Mouse (Mus musculus): ENCODE measurements at regions not wholly inside any gene's neighbourhood (a gene's known extent, or its start where the extent isn't known, plus 50 kb on each side); places are given as distances from the start of the nearest gene placed in this dataset.
"Not testable (repeated sequence)": the region's sequence is repeated elsewhere in the genome, so short reads cannot be mapped to it uniquely, and the experiment has no call there.

DNA sequence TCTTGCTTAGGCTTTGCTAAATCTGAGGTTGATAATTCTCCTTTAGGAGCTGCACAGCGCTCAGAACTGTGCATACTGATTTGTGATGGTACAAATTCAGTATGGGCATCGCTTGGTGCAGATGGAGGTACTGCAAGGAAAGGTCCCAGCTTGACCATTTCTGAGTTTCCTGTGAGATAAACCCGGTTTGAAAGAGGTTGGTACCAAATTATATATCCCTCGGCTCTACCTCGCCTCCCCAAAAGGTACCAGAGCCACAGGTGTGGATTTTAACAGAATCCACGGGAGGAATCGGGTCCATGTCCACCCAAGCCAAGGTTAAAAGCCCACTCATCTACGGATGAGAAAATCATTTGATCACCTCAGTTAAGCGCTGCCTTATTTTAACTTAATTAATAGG, 172.5 kb upstream of the Zfp808 start:
- DNase-seq (ENCODE audit: low read depth, low spot score): not testable (repeated sequence)

DNA sequence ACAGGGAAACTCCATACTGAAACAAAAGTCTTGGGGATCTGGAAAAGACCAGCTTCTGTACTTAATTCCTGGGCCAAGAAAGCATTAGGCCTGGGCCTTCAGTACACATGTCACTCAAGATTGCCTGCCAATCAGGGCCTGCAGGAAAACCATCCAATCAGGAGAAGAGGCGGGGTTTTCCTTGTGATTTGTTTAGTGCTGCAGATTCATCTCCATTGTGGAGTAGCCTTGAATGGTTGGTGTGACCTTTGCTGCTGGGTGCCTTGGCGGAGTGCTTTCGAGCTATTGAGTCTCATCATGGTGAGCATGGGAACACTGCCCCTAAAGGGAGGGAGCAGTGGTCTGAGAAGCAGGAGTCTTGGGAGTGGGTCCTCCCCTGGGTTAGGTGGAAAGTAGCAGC, 150.8 kb upstream of the Zfp808 start:
- DNase-seq (ENCODE audit: low read depth, low spot score): not testable (repeated sequence)

DNA sequence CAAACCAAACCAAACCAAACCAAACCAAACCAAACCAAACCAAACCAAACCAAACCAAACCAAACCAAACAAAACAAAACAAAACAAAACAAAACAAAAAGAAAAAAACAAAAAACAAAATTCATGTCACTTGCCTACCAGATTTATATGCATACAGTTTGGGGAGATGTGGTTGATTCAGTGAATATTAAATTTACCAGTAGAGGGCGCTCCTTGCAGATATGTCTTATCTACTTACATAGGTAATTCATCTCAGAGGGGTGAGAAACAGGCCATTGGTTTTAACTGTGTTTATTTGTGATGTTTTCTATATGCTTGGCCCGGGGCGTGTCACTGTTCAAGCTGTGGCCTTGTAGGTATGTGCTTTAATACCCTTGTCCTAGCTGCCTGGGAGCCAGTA, 133.2 kb upstream of the Zfp808 start:
- DNase-seq (ENCODE audit: low read depth, low spot score): not testable (repeated sequence)

DNA sequence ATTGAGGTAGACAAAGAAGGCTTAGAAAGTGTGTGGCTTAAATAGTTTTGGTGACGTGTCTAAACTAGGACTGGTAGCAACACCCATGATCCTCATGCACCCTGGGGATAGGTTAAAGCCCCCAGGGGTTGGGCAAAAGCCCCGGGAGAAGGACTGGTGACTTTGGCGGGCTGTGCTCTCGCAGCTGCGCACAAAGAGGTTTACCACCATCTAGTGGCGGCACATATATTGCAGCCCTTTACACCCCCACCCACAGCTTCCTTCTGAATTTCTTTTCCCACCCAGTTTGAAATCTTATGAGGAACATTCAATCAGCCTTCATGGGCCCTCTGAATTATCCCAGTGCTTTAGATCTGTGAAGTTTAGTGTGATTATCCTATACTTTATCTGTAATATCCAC, 130.9 kb upstream of the Zfp808 start:
- not testable (repeated sequence) for DNase-seq (ENCODE audit: low read depth, low spot score)

DNA sequence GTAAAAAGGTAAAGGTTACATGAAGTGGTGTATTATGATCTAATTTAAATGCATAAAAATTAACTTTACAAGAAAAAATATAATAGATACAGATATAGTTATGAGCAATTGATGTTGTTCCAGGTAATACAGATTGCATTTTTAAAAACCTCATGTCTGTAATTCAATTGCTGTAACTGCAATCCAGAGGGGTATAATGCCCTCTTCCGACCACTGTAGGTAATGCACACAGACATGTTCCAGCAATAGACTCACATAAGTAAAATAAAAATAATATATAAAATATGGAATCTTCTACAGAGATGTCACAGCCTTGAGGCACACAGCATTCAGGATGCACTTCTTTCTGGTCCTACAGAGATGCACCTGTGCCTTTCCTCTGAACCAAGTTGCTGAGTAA, 122.4 kb upstream of the Zfp808 start:
- DNase-seq (ENCODE audit: low read depth, low spot score): not testable (repeated sequence)

GRCm38 (mm10) chr13:62015424-62016167, 114.1 kb upstream of the Zfp808 start:
- DNase-seq (ENCODE audit: low read depth, low spot score): peak; percentile 53

DNA sequence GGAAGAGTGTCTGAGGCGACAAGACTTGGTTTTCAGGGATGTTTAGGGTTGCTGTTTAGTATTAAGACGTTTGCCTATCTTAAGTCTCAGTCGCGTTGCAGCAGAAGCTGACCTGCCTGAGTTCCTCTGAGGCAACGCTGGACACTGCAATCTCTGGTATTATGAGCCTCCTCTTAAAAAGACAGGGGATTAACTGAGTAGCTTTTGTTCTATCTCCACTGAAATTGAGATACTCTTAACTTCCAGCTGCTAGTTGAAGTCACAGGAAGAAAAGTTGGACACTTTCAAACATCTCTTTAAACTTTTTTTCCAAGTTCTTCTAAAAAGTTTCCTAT, 113.6 kb upstream of the Zfp808 start:
- DNase-seq (ENCODE audit: low read depth, low spot score): not testable (repeated sequence)

GRCm38 (mm10) chr13:62037646-62038045, 92.0 kb upstream of the Zfp808 start:
- not testable (repeated sequence) for DNase-seq (ENCODE audit: low read depth, low spot score)

GRCm38 (mm10) chr13:62077951-62078671, 51.6 kb upstream of the Zfp808 start:
- DNase-seq (ENCODE audit: low read depth, low spot score): not testable (repeated sequence)

DNA sequence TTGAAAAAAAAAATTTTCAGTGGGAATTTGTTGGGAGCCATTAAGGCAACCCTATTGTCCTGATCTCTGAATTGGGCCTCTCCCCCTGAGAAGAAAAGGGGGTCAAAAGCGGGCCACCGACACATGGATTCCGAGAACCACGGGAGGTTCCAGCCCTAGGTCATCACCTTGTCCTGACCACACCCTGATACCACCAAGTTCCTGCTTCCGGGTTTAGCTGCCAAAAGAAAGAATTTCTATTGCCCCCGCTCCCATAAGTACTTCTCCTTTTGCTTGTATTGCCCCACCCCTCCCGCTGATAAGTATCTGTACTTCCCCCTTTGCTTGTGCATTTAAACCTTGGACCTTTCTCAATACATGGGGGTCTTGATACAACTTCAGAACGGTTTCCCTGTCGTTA, 50.8 kb upstream of the Zfp808 start:
- DNase-seq (ENCODE audit: low read depth, low spot score): not testable (repeated sequence)

Measured in brain, adult 2 months (tissue).